Mouse (Mus musculus): ENCODE data around the gene Dlg2. TPM values are rescaled to one million over a fixed set of nuclear protein-coding genes. Genes with fewer than 3 reads are reported as not detected.

Gene Dlg2
- polyA plus RNA-seq, 1 experiment from 2014 or later: 15.5 TPM

- Histone ChIP-seq H3K4me3 (no peak overlapping the region), H3K4me1 (0 out of 2 replicates have a peak, but pooled peaks cover 4% of the 10 kb centered on the region), H3K36me3 (no peaks in the 10 kb centered on the region), H3K9ac (no peak overlapping the region), H3K4me2 (no peak overlapping the region), H3K27ac (no peak overlapping the region), H3K27me3 (no peaks in the 10 kb centered on the region), H3K9me3 (no peaks in the 10 kb centered on the region)
- ATAC-seq (ENCODE audit: insufficient number of reproducible peaks, insufficient read depth, low FRiP score, low TSS enrichment, low read depth): no peak
Observed at GRCm38 (mm10) chr7:91849364-91849763, 1372.9 kb downstream of the Dlg2 start.

- Histone ChIP-seq H3K27me3 (no peaks in the 10 kb centered on the region), H3K9ac (no peak overlapping the region), H3K4me3 (no peak overlapping the region), H3K4me2 (no peak overlapping the region), H3K27ac (no peak overlapping the region), H3K4me1 (no peaks in the 10 kb centered on the region), H3K9me3 (no peaks in the 10 kb centered on the region), H3K36me3 (no peaks in the 10 kb centered on the region)
- WGBS: 63% methylated on average over 4 of the region's 4 CpGs
- ATAC-seq (ENCODE audit: insufficient number of reproducible peaks, insufficient read depth, low FRiP score, low TSS enrichment, low read depth): no peak
Observed at GRCm38 (mm10) chr7:91853653-91854052, 1377.2 kb downstream of the Dlg2 start.

- H3K27me3 ChIP-seq: no peaks in the 10 kb centered on the region
- no peaks in the 10 kb centered on the region for H3K36me3 ChIP-seq
- no peak for ATAC-seq (ENCODE audit: insufficient number of reproducible peaks, insufficient read depth, low FRiP score, low TSS enrichment, low read depth)
- H3K9ac ChIP-seq: no peak overlapping the region
- H3K4me3 ChIP-seq: no peak overlapping the region
- 80% methylated on average over 2 of the region's 2 CpGs for WGBS
- no peaks in the 10 kb centered on the region for H3K9me3 ChIP-seq
- H3K27ac ChIP-seq: no peak overlapping the region
- H3K4me1 ChIP-seq: no peaks in the 10 kb centered on the region
- no peak overlapping the region for H3K4me2 ChIP-seq
Observed at GRCm38 (mm10) chr7:91856931-91857330, 1380.5 kb downstream of the Dlg2 start.

GRCm38 (mm10) chr7:91862806-91863531 is 1386.5 kb downstream of the Dlg2 start:
- ATAC-seq (ENCODE audit: insufficient number of reproducible peaks, insufficient read depth, low FRiP score, low TSS enrichment, low read depth): peak; percentile 59
- WGBS: 40% methylated on average over 5 of the region's 5 CpGs
- Histone ChIP-seq H3K4me2 (no peak overlapping the region), H3K27ac (peak overlapping the region; percentile 55; the same call in 1 of the 2 replicates), H3K9me3 (no peaks in the 10 kb centered on the region), H3K36me3 (no peaks in the 10 kb centered on the region), H3K9ac (no peak overlapping the region), H3K4me1 (0 out of 2 replicates have a peak, but pooled peaks cover 8% of the 10 kb centered on the region), H3K27me3 (no peaks in the 10 kb centered on the region), H3K4me3 (no peak overlapping the region)

- Histone ChIP-seq H3K4me3 (no peak overlapping the region), H3K9ac (no peak overlapping the region), H3K4me2 (no peak overlapping the region), H3K4me1 (no peaks in the 10 kb centered on the region), H3K9me3 (no peaks in the 10 kb centered on the region), H3K27me3 (no peaks in the 10 kb centered on the region), H3K36me3 (no peaks in the 10 kb centered on the region), H3K27ac (no peak overlapping the region)
- no peak for ATAC-seq (ENCODE audit: insufficient number of reproducible peaks, insufficient read depth, low FRiP score, low TSS enrichment, low read depth)
- WGBS: 40% methylated on average over 1 of the region's 1 CpGs
Observed at GRCm38 (mm10) chr7:91868919-91869318, 1392.4 kb downstream of the Dlg2 start.

- H3K27me3 ChIP-seq: no peaks in the 10 kb centered on the region
Observed at GRCm38 (mm10) chr7:91876831-91877230, 1400.4 kb downstream of the Dlg2 start.

GRCm38 (mm10) chr7:91877804-91878203 is 1401.3 kb downstream of the Dlg2 start:
- no peaks in the 10 kb centered on the region for H3K27me3 ChIP-seq
- H3K9me3 ChIP-seq: no peaks in the 10 kb centered on the region
- no peak for ATAC-seq (ENCODE audit: insufficient number of reproducible peaks, insufficient read depth, low FRiP score, low TSS enrichment, low read depth)
- H3K9ac ChIP-seq: no peak overlapping the region
- no peak overlapping the region for H3K4me2 ChIP-seq
- H3K4me1 ChIP-seq: no peaks in the 10 kb centered on the region
- 83% methylated on average over 2 of the region's 2 CpGs for WGBS
- H3K27ac ChIP-seq: no peak overlapping the region
- H3K4me3 ChIP-seq: no peak overlapping the region
- no peaks in the 10 kb centered on the region for H3K36me3 ChIP-seq

More at GRCm38 (mm10) chr7:91876831-91877230, 1400.4 kb downstream of the Dlg2 start:
- no peak overlapping the region for H3K27ac ChIP-seq
- H3K9ac ChIP-seq: no peak overlapping the region
- H3K4me2 ChIP-seq: no peak overlapping the region
- H3K4me1 ChIP-seq: no peaks in the 10 kb centered on the region
- H3K9me3 ChIP-seq: no peaks in the 10 kb centered on the region
- H3K4me3 ChIP-seq: no peak overlapping the region
- WGBS: 65% methylated on average over 1 of the region's 1 CpGs
- H3K36me3 ChIP-seq: no peaks in the 10 kb centered on the region
- no peak for ATAC-seq (ENCODE audit: insufficient number of reproducible peaks, insufficient read depth, low FRiP score, low TSS enrichment, low read depth)

GRCm38 (mm10) chr7:91886336-91886735 is 1409.9 kb downstream of the Dlg2 start:
- no peak overlapping the region for H3K27ac ChIP-seq
- H3K4me1 ChIP-seq: no peaks in the 10 kb centered on the region
- no peak for ATAC-seq (ENCODE audit: insufficient number of reproducible peaks, insufficient read depth, low FRiP score, low TSS enrichment, low read depth)
- no peaks in the 10 kb centered on the region for H3K36me3 ChIP-seq
- H3K9me3 ChIP-seq: no peaks in the 10 kb centered on the region
- H3K4me2 ChIP-seq: no peak overlapping the region
- no peak overlapping the region for H3K9ac ChIP-seq
- no peaks in the 10 kb centered on the region for H3K27me3 ChIP-seq
- WGBS: 91% methylated on average over 10 of the region's 10 CpGs
- H3K4me3 ChIP-seq: no peak overlapping the region

- 87% methylated on average over 8 of the region's 8 CpGs for WGBS
- no peak overlapping the region for H3K4me3 ChIP-seq
- H3K4me1 ChIP-seq: no peaks in the 10 kb centered on the region
- no peak for ATAC-seq (ENCODE audit: insufficient number of reproducible peaks, insufficient read depth, low FRiP score, low TSS enrichment, low read depth)
- no peaks in the 10 kb centered on the region for H3K36me3 ChIP-seq
- H3K27me3 ChIP-seq: no peaks in the 10 kb centered on the region
- no peak overlapping the region for H3K4me2 ChIP-seq
- H3K9me3 ChIP-seq: no peaks in the 10 kb centered on the region
- H3K9ac ChIP-seq: no peak overlapping the region
- H3K27ac ChIP-seq: no peak overlapping the region
Observed at GRCm38 (mm10) chr7:91893991-91894390, 1417.5 kb downstream of the Dlg2 start.

- no peak for ATAC-seq (ENCODE audit: insufficient number of reproducible peaks, insufficient read depth, low FRiP score, low TSS enrichment, low read depth)
- no peaks in the 10 kb centered on the region for H3K4me1 ChIP-seq
- H3K27ac ChIP-seq: no peak overlapping the region
- no peaks in the 10 kb centered on the region for H3K27me3 ChIP-seq
- no peak overlapping the region for H3K4me2 ChIP-seq
- no peak overlapping the region for H3K4me3 ChIP-seq
- no peak overlapping the region for H3K9ac ChIP-seq
- H3K36me3 ChIP-seq: no peaks in the 10 kb centered on the region
- 29% methylated on average over 2 of the region's 2 CpGs for WGBS
- no peaks in the 10 kb centered on the region for H3K9me3 ChIP-seq
Observed at GRCm38 (mm10) chr7:91896935-91897334, 1420.5 kb downstream of the Dlg2 start.

GRCm38 (mm10) chr7:91897509-91897908 is 1421.0 kb downstream of the Dlg2 start:
- Histone ChIP-seq H3K4me1 (no peaks in the 10 kb centered on the region), H3K9me3 (no peaks in the 10 kb centered on the region), H3K4me3 (no peak overlapping the region), H3K9ac (no peak overlapping the region), H3K27ac (no peak overlapping the region), H3K4me2 (no peak overlapping the region), H3K27me3 (no peaks in the 10 kb centered on the region), H3K36me3 (no peaks in the 10 kb centered on the region)
- no peak for ATAC-seq (ENCODE audit: insufficient number of reproducible peaks, insufficient read depth, low FRiP score, low TSS enrichment, low read depth)
- 80% methylated on average over 2 of the region's 2 CpGs for WGBS

GRCm38 (mm10) chr7:91902503-91902902 is 1426.0 kb downstream of the Dlg2 start:
- 66% methylated on average over 2 of the region's 2 CpGs for WGBS
- H3K9ac ChIP-seq: no peak overlapping the region
- H3K4me3 ChIP-seq: no peak overlapping the region
- H3K9me3 ChIP-seq: no peaks in the 10 kb centered on the region
- H3K4me2 ChIP-seq: no peak overlapping the region
- no peak overlapping the region for H3K27ac ChIP-seq
- H3K36me3 ChIP-seq: no peaks in the 10 kb centered on the region
- no peak for ATAC-seq (ENCODE audit: insufficient number of reproducible peaks, insufficient read depth, low FRiP score, low TSS enrichment, low read depth)
- no peaks in the 10 kb centered on the region for H3K4me1 ChIP-seq
- no peaks in the 10 kb centered on the region for H3K27me3 ChIP-seq

Measured in embryonic facial prominence, embryonic 13.5 days (tissue).